Mouse (Mus musculus) liver, postnatal 0 days (tissue): ENCODE results near the gene Hjurp.

Experiments used
- CTCF ChIP-seq: sonication (generic); IDR thresholded peaks from 2 replicates; pipeline ENCODE4 v1.5.1; 2016; ENCODE audit warnings: antibody characterized with exemption, low read depth
- EP300 ChIP-seq: IDR thresholded peaks from 2 replicates; pipeline ENCODE4 v1.6.1; 2016; ENCODE audit warnings: antibody characterized with exemption, low read depth, mild to moderate bottlenecking

DNA sequence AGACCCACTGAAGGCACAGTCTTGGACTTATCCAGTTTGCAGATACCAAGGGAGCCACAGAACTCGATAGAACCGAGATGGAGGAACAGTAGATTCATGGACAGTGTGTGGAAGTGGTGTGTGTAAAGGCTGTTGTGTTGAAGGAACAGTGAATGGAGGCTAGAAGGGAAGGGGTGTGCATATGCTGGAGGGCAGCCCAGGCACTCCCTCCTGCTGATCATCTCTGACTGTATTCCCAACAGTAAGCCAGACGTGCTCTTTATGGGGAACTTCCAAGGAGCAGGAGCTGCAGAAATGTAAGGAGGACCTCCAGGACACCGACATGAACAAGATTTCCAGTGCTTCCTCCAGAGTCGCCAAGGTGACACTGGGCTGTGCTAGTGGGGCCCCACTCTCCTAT, 27.4 kb downstream of the Hjurp start:
- no peak for TF ChIP-seq CTCF
- no peak for TF ChIP-seq EP300
